Mouse (Mus musculus) left cerebral cortex, postnatal 14 days (tissue): ENCODE measurements around the gene Rab3a. TPM values are rescaled to one million over a fixed set of nuclear protein-coding genes. Genes with fewer than 3 reads are reported as not detected.

ENCODE experiments used
- DNase-seq, 2 experiments: peaks; one replicate each; pipeline ENCODE4 v3.0.0; 2021 to 2022; ENCODE audit warnings: low spot score in 2 of 2, mixed read lengths in 1 of 2
- intact Hi-C: fragments of 180-260 bp; cut with DNase I; formaldehyde crosslinking; loops from one replicate; pipeline ENCODE4 v1.15.1; 2025
- long read RNA-seq, 2 experiments: library from polyadenylated mRNA; stranded (forward); transcript quantifications; one replicate each; pipeline ENCODE4 v2.0.0; 2021
- total RNA-seq, 2 experiments: library from RNA; stranded (reverse); gene quantifications; 2 replicates each; pipeline ENCODE4 v1.2.3; 2021

Gene Rab3a
- 100 to 1,000 TPM; 926 to 947 TPM for total RNA-seq
- long read RNA-seq, experiment 1, transcript Rab3a-203 (4 exons, 1,556 nt), result minor isoform, 21 of 1,391 reads
- long read RNA-seq, experiment 1, transcript Rab3a-202 (5 exons, 1,375 nt), result minor isoform, 12 of 1,391 reads
- long read RNA-seq, experiment 1, transcript Rab3a-201 (5 exons, 1,363 nt), result major isoform, 894 of 1,391 reads
- long read RNA-seq, experiment 1, partial matches to known transcripts, result 25 of 1,391 reads
- long read RNA-seq, experiment 1, other reads (novel, unspliced or antisense), result 439 of 1,391 reads
- long read RNA-seq, experiment 2, transcript Rab3a-201 (5 exons, 1,363 nt), result major isoform, 709 of 1,087 reads
- long read RNA-seq, experiment 2, transcript Rab3a-203 (4 exons, 1,556 nt), result minor isoform, 30 of 1,087 reads
- long read RNA-seq, experiment 2, partial matches to known transcripts, result 19 of 1,087 reads
- long read RNA-seq, experiment 2, other reads (novel, unspliced or antisense), result 325 of 1,087 reads

DNA sequence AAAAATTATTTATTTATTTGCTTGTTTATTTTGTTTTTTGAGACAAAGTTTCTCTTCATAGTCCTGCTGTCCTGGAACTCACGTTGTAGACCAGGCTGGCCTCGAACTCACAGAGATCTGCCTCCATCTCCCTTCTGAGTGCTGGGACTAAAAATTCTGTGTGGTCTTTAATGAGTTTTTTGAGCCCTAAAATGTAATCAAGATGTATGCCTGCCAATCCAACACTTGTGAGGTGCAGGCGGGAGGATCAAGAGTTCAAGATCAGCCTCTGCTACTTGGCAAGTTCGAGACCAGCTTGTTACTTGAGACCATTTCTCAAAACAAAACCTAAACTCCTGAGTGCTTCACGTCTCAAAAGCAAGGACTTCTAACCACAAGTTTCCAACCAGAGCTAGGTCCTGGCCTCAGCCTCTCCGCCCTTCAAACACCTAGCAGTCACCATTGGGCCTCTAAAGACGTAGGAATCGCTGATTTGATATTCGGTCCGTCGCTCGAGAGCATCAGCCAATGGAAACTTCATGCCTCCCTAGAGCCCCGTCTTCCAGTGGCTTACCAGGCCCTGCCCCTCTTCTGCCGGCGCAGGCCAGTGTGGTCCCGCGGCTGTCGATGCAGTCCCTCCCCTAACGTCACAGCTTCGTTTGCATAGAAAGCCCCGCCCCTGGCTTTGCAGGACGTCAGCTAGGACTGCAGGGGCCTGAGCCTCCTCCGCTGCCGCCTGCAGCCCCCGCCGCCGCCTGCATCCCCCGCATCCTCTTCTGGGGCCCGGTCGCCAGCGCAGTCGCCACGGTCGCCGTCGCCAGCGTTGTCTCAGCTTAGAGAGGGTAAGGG lies at the start of gene Rab3a:
TSS of gene Rab3a (plus strand) at position 637 of the 828 bp plus-strand sequence.
- DNase-seq, result peak; percentile 97 to 99
- intact Hi-C loops, result loop anchor here (10.0 kb wide), 1 partner anchor 49 kb away; the partner anchor contains the start of gene Iqcn

DNA sequence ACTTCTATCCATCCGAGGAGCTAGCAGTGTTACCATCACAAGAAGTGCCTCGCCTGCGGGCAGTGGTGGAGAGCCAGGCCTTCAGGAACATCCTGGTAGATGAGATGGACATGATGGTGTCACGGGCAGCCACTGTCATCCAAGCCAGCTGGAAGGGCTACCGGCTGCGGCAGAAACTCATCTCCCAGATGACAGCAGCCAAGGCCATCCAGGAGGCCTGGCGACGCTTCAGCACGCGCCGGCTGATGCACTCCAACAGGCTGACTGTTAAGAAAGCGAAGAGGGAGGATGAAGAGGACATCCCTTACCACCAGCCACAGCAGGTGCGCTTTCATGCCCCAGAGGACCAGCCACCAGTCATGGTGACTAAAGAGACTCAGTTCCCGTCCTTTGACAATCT lies 46.2 kb upstream of the Rab3a start:
- intact Hi-C loops, result loop anchor here (10.0 kb wide), 1 partner anchor 47 kb away; the partner anchor contains the start of gene Rab3a
- no peak for DNase-seq

DNA sequence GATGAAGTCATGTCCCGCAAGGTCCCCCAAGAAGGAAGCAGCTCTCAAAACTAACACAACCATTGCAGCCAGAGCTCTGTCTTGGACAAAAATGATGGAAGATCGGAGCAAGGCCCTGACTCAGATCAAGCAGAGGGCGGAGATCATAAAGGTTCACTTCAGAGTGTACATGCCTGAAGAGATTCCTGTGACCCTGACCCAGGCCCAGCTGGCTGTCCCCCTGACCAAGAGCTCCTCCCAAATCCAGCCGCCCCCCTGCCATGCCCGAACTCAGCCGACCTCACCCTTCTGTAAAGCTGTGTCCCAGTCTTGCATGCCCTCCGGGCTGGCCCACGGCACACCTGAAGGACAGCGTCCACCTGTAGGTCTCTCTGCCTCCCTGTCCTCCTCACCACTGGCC lies 44.7 kb upstream of the Rab3a start:
- no peak for DNase-seq
- intact Hi-C loops, result loop anchor here (10.0 kb wide), 1 partner anchor 45 kb away; the partner anchor contains the start of gene Rab3a

DNA sequence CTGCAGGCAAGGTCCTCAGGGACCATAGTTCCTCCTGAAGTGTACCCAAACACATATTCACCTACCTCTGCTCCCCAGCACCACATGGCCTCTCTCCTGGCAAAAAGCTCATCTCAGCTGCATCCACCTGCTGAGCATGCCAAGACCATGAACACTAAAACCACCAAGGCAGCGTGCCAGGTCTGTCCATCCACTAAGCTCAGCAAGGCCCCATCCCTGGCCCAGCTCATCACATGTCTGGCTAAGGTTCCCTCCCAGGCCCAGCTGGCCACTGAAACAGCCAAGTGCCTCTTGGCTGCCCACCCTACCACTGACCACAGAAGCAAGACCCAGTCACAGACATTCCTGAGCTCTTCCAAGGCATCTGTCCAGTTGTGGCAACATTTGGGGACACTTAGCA lies 44.2 kb upstream of the Rab3a start:
- intact Hi-C loops, result no loop called here

DNA sequence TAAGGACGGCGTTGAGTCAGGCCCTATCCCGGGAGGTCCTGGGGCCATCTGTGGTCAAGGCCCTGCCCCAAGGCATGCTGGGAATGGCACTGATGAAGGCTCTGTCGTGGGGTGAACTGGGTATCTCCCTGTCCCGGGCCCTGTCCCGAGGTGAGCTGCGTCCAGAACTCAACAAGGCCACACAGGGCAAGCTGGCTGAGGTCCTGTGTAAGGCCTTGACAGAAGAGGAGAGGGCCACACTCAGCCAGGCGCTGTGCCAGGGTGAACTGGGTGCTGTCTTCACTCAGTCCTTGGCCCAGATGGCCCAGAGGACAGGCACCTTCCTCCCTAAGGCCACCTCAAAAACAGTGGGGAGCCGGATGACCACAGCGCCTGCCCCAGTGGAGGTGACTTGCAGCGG lies 43.4 kb upstream of the Rab3a start:
- intact Hi-C loops, result no loop called here
- no peak for DNase-seq

More for the DNA sequence above, 44.2 kb upstream of the Rab3a start:
- DNase-seq, result no peak

DNA sequence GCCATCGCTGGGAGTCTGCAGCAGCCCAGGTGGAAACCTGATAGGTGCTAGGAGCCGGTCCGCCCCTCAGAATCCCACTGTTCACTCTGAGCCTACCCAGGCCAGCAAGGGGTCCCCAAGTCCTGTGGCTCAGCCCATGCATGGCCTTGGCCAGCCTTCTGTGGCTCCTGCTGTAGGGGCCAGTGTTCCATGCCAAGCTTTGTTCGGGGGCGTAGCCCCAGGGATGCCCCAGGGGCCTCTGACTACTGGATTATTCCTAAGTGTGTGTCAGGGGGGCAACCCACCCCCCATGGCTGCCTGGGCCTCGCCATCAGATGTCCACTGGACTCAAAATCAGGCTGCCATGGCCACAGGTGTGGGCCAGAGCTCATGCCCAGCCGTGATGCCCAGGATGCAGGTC lies 40.5 kb upstream of the Rab3a start:
- DNase-seq, result no peak
- intact Hi-C loops, result no loop called here

DNA sequence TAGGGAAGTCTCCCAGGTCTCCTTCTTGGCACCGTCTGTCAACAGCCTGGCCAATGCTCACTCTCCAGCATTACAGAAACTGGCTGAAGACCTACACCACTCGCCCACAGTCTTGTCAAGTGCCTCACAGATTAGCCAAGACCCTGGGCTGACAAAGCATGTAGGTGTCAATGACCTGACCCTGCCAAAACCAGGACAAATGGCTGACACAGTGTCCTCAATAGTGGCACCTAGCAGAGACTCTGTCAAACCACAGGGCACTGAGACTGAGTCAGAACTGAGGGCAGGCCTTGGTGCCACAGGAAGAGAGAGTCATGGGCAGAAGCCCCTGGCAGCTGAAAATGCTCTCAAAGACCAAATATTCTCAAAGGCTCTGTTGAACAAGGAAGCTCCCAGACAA lies 39.4 kb upstream of the Rab3a start:
- no peak for DNase-seq
- intact Hi-C loops, result no loop called here

DNA sequence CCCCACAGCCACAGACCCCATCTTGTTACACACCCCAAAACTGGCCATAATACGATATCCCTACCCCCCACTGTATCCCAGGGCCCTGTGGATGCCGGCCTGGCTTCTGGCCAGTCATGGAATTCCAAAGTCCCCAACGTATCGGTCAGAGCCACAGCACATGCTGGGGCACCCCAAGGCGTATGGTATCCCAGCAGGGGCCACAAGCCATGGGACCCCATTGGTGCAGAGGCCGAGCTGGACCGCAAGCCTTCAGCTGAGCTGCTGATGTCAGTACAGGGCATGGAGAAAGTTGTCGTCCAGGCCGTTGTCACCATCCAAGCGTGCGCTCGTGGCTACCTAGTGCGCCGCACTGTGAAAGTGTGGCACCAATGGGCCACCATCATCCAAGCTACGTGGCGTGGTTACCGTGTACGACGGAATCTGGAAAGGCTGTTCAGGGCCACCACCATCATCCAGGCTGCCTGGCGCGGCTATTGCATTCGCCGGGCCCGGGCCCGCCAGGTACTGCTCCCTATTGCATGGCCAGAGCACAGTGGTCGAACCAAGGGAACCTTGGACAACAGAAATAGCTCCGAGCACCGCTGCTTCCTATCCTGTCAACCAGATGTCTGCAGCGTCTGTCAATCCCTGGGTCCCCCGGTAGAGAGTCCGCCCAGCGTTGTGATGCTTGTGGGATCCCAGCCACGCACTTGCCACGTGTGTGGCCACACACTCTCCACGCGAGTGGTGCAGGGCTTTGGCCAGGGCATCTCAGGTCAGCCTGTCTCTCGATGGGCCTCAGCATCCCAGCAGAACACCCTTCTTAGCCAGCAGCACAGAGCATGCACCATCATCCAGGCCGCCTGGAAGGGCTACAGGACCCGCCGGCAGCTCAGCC lies 37.7 kb upstream of the Rab3a start:
- intact Hi-C loops, result no loop called here
- no peak for DNase-seq

DNA sequence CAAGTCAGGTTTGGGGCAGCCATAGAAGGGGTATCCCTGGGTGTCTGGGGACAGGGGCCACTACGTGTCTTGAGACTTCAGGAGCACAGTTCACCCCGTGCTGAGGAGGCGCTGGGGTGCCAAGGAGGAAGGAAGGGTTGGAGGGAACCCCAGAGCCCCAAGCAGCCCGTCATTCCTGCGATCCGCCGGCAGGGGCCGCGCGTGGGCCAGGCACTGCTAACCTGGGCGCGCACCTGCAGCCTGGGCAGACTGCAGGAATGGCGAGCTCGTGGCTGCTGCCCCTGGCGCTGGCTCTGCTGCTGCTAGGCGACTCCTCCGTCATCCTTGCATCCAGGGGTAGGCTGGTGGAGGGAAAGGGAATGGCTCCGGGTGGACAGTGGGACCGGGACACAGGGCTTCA lies 36.2 kb upstream of the Rab3a start, which contains the start of gene Gm3336:
TSS of gene Gm3336 (plus strand) at position 247 of the 400 bp plus-strand sequence.
- DNase-seq, result peak in 1 of 2 experiments; percentile 65
- intact Hi-C loops, result loop anchor here (2.0 kb wide), 1 partner anchor 123 kb away; no protein-coding TSS in a partner anchor

DNA sequence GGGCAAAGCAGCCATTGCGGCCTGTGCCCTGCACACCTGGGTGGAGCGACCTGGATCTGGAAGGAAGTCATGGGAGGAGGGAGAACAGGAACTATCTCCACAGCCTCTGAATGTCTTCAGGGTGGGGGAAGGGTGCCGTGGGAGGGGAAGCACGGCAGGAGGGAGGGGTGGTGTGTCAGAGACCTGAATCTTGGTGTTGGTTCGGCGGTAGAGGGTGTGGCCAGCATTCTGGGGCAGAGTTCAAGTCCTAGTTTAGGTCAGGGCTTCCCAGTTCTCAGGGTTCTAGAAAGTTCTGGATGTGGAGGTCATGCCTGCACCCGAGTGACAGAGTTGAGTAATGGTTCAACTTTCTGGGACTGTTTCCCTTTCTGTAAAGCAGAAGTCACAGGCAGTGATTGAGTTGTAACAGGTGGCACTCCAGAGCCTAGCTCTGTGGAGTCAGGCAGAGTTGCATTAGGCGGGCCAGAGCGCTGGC lies 34.6 kb upstream of the Rab3a start:
- intact Hi-C loops, result loop anchor here (2.0 kb wide), 2 partner anchors 33 to 121 kb away; no protein-coding TSS in a partner anchor
- no peak for DNase-seq

DNA sequence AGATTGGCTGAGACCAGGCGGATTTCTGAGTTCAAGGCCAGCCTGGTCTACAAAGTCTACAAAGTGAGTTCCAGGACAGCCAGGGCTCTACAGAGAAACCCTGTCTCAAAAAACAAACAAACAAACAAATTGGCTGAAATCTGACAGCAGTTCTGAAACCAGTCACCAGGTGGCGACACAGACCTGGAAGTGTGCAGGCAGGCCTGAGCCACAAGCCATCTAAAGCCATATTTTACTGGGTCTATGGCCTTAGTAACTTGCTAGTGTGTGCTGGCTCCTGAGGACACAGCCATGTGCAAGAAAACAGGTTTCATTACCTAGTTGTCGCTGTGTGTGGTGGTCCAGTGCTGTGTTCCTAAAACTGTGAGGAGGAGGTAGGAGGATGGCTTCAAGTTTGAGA lies 33.7 kb upstream of the Rab3a start:
- intact Hi-C loops, result loop anchor here (2.0 kb wide), 1 partner anchor 32 kb away; no protein-coding TSS in a partner anchor

DNA sequence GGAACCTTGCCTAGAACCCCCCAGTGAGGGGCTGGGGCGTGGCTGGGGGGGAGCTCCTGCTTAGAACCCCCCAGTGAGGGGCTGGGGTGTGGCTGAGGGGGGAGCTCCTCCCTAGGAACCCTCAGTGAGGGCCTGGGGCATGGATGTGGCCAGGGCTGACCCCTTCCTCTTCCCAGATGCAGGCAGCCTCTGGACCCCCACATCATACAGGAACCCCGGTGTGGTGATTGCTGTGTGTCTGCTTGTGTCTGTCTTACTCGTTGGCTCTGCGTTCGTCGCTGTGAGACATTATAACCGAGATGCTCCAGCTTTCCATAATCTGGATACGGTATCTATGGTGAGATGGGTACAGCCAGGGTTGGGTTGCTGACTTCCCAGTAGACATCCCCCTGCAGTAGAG lies 32.9 kb upstream of the Rab3a start:
- intact Hi-C loops, result loop anchor here (2.0 kb wide), 1 partner anchor 31 kb away; no protein-coding TSS in a partner anchor
- no peak for DNase-seq

More for the DNA sequence above, 33.7 kb upstream of the Rab3a start:
- DNase-seq, result peak; percentile 78 to 84

DNA sequence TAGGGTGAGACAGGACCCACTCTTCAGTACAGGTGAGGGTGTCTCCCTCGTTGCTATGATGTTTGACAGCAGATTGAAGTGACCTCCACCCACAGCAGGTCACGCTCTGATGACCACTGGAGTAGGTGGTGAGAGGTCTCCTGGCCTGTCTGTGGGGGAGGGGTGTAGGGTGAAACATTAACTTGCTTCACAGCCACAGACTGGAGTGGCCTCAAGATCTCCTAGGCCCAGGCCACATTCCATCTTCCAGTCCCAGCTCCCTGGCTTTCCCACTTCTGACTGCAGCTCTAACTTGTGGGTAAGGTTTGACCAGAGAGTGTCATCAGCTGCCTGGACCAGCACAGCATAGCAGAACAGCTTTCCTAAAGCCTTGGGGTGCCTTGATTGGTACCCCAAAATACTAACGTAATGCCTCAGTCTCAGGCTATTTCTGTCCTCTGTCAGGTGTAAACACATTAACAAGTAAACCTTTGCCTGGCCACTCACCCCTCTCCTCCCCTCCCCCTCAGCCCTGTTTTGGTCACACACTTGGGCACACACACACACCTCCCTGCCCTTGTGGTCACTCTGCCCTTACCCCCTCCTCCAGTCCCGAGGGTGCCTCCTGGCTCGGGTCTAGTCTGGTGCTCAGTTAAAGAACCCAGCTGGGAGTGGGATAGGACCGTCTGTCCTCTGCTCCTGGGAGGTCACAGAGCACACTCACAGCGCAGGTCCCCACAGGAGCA lies 30.8 kb upstream of the Rab3a start, which contains the start of gene Pde4c:
TSS of gene Pde4c (plus strand) at position 235 of the 725 bp plus-strand sequence.
- no peak for DNase-seq
- intact Hi-C loops, result no loop called here

DNA sequence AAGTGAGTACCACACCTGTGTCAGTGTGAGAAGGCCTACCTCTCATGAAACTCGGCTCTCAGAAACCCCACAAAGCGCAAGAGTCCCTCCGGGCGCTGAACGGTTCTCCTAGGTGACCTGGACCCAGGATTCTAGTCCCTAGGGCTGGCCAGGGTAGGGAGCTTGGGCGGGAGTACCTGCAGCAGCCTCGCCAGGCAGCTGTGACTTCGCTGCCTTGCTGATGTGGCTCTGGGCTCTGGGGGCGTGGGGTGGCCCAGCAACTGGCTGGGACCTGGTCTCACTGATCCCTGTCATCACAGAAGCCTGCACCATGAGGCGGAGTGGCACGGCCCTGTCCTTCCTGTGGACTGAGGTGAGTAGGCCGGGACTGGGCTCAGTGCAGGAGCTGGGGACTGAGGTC lies 30.3 kb upstream of the Rab3a start:
- intact Hi-C loops, result no loop called here
- DNase-seq, result no peak

DNA sequence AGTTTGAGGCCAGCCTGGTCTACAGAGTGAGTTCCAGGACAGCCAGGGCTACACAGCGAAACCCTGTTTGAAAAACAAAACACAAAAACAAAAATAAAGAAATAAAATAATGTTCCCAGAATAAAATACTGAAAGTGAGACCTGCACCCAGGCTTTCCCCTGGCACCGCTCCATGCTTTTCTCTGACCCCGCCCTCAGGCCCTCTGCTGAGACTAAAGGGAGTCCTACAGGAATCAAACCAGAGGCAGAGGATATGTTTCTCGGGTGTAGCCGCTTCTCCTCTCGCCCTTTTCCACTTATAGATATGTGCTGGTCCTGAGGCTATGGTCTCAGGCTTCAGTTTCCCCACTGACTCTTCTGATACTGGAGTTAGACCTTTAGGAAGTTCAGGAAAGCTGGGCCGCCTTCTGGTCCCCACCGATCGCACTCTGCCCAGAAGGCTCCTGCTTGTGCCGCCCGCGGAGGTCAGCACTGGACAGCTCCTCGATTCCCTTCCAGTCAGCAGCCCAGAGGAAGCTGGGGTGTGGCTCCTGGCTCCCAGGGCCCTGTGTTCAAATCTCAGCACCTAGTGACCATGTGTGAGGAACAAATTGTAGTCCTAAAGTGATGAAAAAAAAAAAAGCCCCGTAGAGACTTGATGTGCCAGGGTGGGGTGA lies 28.6 kb upstream of the Rab3a start:
- DNase-seq, result no peak
- intact Hi-C loops, result no loop called here

DNA sequence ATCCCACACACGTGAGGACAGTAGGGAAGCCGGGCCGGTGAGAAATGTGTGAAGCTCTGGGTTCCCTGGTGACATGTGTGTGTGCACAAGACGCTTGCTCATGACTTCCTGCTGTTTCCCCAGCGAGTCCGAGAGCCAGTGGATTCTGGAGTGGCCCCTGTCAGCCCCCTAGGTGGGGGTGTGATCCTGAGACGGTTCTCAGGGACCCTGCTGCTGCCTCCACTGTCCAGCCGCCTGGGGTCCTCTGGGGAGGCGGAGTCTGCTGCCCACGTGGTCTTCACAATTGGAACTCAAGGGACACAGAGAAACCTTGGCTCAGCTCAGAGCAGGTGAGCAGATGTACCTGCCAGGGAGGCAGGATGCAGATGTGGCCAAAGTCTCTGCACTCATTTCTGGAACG lies 27.8 kb upstream of the Rab3a start:
- intact Hi-C loops, result no loop called here
- DNase-seq, result no peak

DNA sequence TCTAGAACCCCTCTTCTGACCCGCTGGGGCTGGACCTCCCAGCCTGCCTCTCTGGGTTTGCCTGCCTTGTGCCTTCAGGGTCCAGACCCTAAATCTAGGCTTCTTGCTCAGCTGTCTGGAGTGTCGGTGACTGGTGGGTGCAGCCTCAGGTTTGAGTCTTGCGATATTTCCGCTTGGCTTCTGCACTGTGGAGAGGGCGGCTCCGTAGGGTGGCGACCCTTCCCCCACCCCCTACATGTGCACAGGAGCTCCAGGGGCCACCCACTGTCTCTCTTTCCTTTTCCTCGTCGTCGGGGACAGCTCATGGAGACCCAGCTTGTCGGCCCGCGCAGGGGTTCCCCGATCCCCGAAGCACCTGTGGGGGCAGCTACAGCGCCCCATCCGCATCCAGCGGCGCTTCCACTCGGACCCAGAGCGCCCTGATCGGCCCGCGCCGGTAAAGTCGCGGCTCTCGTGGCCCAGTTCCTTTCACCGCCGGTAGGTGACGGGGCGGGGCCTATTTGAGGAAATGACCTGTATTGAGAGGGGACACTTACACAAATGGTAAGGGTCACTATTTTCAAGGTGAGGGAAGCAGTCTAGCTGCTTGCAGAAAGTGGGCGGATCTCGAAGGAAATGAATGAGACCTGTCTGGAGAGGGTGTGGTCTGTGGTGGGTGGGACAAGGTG lies 24.5 kb upstream of the Rab3a start:
- intact Hi-C loops, result no loop called here
- no peak for DNase-seq
